Mouse (Mus musculus) E14TG2a.4 (cell line): ENCODE data around the gene Eya2.

Experiments used
- H3K27me3 ChIP-seq: 2 replicates; pipeline ENCODE4 v1.6.1; 2014; ENCODE audit warnings: low read length, control low read depth; ENCODE audit not compliant: insufficient read depth
- H3K36me3 ChIP-seq: 2 replicates; pipeline ENCODE4 v1.6.1; 2014; ENCODE audit warnings: low read length, control low read depth; ENCODE audit not compliant: insufficient read depth
- H3K4me1 ChIP-seq: replicated peaks from 2 replicates; pipeline ENCODE4 v1.6.1; 2014; ENCODE audit warnings: low read depth, low read length, control low read depth
- H3K4me3 ChIP-seq: replicated peaks from 2 replicates; pipeline ENCODE4 v1.5.1; 2014; ENCODE audit warnings: mild to moderate bottlenecking, low read length
- H3K9me3 ChIP-seq: 2 replicates; pipeline ENCODE4 v1.6.1; 2014; ENCODE audit warnings: low read length, control low read depth
- CTCF ChIP-seq: conservative IDR thresholded peaks from 2 replicates; pipeline ENCODE4 v1.5.1; 2014; ENCODE audit warnings: low read length
- NANOG ChIP-seq: IDR thresholded peaks from 2 replicates; pipeline ENCODE4 v1.6.1; 2014; ENCODE audit warnings: borderline replicate concordance, low read length, mixed read lengths
- POU5F1 ChIP-seq: IDR thresholded peaks from 2 replicates; pipeline ENCODE4 v1.6.1; 2014; ENCODE audit warnings: low read length, borderline replicate concordance

Gene Eya2

DNA sequence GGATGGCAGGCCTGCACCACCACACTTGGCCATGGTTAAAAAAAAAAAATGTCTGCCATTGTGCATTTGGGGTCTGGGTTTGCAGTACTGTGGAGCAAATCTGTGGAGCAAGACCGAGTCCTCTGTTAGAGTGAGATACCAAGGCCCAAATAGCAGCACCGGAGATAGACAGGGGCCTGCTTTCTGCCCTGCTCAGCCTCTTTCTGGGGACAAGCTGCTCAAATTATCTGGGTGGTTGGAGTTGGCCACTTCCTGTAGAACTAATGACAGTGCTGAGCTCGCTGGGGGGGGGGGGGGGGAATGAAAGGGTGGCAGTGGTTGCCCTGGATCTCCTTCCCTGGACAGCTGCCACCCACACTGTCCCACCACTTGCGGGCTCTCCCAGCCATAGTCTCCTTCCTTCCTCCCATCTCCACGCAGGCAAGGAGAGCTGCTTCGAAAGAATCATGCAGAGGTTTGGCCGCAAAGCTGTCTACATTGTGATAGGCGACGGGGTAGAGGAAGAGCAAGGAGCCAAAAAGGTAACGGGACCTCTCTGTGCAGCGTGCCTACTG, 174.1 kb downstream of the Eya2 start:
- peaks cover 72% of the 10 kb centered on the region for H3K27me3 ChIP-seq
- H3K4me3 ChIP-seq: no peak overlapping the region
- no peak for TF ChIP-seq NANOG
- no peak for TF ChIP-seq POU5F1
- peaks cover 7% of the 10 kb centered on the region for H3K4me1 ChIP-seq
- 0 out of 2 replicates have a peak, but pooled peaks cover under 1% of the 10 kb centered on the region for H3K9me3 ChIP-seq
- no peaks in the 10 kb centered on the region for H3K36me3 ChIP-seq

DNA sequence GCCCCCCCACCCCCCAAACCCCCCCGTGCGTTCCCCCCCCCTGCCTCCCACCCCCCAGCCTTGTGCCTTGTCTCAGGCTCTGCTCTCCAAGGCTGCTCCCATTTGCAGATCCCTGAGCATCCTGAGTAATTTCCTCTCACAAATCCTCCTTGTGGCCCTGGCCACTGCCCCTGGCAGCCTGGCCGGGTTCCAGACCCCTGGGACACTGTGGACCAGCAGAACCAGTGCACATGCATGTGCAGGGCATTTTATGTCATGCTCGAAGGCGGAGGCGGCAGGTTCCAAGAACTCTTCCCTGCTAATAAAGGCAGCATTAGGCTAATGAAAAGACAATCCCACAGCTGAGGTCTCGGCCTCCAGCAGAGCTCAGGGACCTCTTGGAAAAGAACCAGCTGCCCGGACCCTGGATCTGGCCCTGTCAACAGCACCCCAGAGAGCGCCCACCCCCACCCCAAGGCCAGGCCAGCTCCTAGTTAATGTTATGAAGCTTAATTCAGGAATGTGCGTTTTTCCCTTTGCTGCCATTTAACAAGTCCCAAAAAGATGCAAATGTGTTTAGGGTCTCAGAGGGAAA, 174.6 kb downstream of the Eya2 start:
- no peak overlapping the region for H3K4me3 ChIP-seq
- H3K9me3 ChIP-seq: peaks cover 7% of the 10 kb centered on the region
- H3K36me3 ChIP-seq: no peaks in the 10 kb centered on the region
- H3K4me1 ChIP-seq: peaks cover 7% of the 10 kb centered on the region
- TF ChIP-seq POU5F1: no peak
- TF ChIP-seq NANOG: no peak
- TF ChIP-seq CTCF: no peak
- H3K27me3 ChIP-seq: peaks cover 73% of the 10 kb centered on the region

DNA sequence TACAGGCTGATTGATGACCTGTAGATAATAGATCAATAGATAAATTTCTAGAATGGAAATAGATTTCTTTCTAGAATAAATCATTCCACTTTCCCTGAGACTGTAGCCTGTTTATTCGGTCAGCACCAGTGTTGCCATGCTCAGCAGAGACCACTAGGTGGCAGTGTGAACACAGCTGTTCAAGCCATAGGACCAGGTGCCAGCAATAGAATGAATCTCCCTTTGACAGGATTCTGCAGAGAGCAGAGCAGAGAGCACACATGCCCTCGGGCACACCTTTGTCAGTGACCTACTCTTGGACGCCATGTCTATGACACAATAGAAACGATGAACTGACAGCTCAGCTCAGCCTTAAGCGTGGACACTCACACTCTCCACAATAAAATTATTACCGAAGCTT, 184.1 kb downstream of the Eya2 start:
- no peak overlapping the region for H3K4me3 ChIP-seq
- peaks cover 38% of the 10 kb centered on the region for H3K4me1 ChIP-seq
- H3K27me3 ChIP-seq: peaks cover 42% of the 10 kb centered on the region
- peaks cover 8% of the 10 kb centered on the region for H3K9me3 ChIP-seq
- TF ChIP-seq CTCF (peak; percentile 97), POU5F1 (no peak)
- H3K36me3 ChIP-seq: no peaks in the 10 kb centered on the region

GRCm38 (mm10) chr2:165782324-165782723, 187.5 kb downstream of the Eya2 start:
- H3K9me3 ChIP-seq: no peaks in the 10 kb centered on the region
- peak overlapping the region; percentile 50 for H3K4me3 ChIP-seq
- TF ChIP-seq CTCF (peak; percentile 99), POU5F1 (no peak)
- peaks cover 66% of the 10 kb centered on the region for H3K4me1 ChIP-seq
- H3K27me3 ChIP-seq: peaks cover 38% of the 10 kb centered on the region
- peaks cover 12% of the 10 kb centered on the region for H3K36me3 ChIP-seq

GRCm38 (mm10) chr2:165785312-165786036, 190.6 kb downstream of the Eya2 start:
- TF ChIP-seq NANOG (no peak), CTCF (no peak), POU5F1 (no peak)
- peaks cover 41% of the 10 kb centered on the region for H3K36me3 ChIP-seq
- H3K4me3 ChIP-seq: peak overlapping the region; percentile 57
- no peaks in the 10 kb centered on the region for H3K9me3 ChIP-seq
- H3K27me3 ChIP-seq: peaks cover 24% of the 10 kb centered on the region
- peaks cover 79% of the 10 kb centered on the region for H3K4me1 ChIP-seq

DNA sequence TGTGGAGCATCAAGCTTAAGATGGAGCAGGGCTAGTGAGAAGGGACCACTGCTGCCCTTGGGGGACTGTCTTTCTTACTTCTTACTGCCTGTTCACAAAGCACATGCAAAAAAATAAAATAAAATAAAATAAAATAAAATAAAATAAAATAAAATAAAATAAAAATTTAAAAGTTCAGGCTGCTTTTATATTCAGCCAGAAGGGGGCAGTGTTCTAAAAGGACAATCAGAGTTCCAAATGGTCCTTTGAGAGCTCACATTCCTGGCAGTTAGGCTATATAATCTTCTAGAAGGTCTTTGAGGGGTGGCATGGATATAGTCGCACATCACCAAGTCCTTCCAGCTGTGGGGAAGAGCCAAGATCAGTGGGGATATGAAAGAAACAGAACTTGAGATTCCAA, 191.6 kb downstream of the Eya2 start:
- Histone ChIP-seq H3K4me3 (no peak overlapping the region), H3K4me1 (peaks cover 82% of the 10 kb centered on the region), H3K36me3 (peaks cover 43% of the 10 kb centered on the region), H3K9me3 (no peaks in the 10 kb centered on the region), H3K27me3 (peaks cover 21% of the 10 kb centered on the region)
- TF ChIP-seq NANOG: no peak
- TF ChIP-seq CTCF: peak; percentile 56
- TF ChIP-seq POU5F1: no peak

DNA sequence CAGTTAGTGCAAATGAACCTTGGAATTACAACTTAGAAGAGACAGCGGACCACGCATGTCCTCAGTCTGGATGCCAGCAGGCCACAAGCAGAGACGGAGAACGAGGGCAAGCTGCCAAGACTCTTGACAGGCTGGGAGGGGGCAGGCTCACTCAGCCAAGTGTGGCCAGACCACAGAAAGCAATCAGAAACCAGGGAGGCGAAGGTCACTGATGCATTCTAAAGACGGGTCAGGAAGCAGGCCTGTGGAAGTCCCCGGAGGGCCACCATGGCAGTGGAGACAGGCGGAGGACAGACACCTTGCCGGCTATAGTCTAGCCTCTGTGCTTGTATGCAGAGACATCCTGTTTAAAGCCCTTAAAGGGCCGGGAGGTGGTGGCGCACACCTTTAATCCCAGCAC, 193.2 kb downstream of the Eya2 start:
- Histone ChIP-seq H3K4me3 (no peak overlapping the region), H3K4me1 (peaks cover 82% of the 10 kb centered on the region), H3K27me3 (peaks cover 18% of the 10 kb centered on the region), H3K36me3 (peaks cover 53% of the 10 kb centered on the region), H3K9me3 (no peaks in the 10 kb centered on the region)
- TF ChIP-seq NANOG: no peak
- no peak for TF ChIP-seq CTCF
- TF ChIP-seq POU5F1: no peak

GRCm38 (mm10) chr2:165788796-165789195, 194.0 kb downstream of the Eya2 start:
- peaks cover 60% of the 10 kb centered on the region for H3K36me3 ChIP-seq
- TF ChIP-seq NANOG (no peak), CTCF (no peak), POU5F1 (no peak)
- H3K27me3 ChIP-seq: peaks cover 11% of the 10 kb centered on the region
- peaks cover 78% of the 10 kb centered on the region for H3K4me1 ChIP-seq
- H3K4me3 ChIP-seq: no peak overlapping the region
- no peaks in the 10 kb centered on the region for H3K9me3 ChIP-seq

DNA sequence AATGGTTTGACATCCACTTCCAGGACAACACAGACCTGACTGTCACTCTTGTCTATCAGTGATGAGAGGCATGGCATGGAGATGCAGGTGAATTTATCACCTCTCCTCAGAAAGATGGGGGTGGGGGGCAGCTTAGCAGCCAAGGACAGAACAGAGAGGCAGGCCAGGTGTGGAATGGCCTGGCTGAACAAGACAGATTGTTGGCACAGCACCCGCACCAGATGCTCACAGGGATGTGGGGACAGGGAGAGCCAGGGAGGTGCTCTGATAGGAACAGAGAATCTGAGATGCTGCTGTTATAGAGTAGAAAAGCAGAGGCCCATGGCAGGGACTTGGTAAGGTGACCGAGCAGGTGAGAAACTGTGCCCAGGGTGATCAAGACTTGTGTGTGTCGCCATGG, 194.8 kb downstream of the Eya2 start:
- Histone ChIP-seq H3K27me3 (peaks cover 6% of the 10 kb centered on the region), H3K9me3 (no peaks in the 10 kb centered on the region), H3K4me3 (no peak overlapping the region), H3K4me1 (peaks cover 75% of the 10 kb centered on the region), H3K36me3 (peaks cover 66% of the 10 kb centered on the region)
- TF ChIP-seq NANOG: no peak
- TF ChIP-seq POU5F1: no peak
- TF ChIP-seq CTCF: no peak
